Mouse (Mus musculus): ENCODE measurements around the gene Prkg1. TPM values are rescaled to one million over a fixed set of nuclear protein-coding genes. Genes with fewer than 3 reads are reported as not detected.

Prkg1 gene
- total and polyA plus RNA-seq, 3 experiments: not detected

- no peak overlapping the region for H3K4me3 ChIP-seq (ENCODE audit: control insufficient read depth in 1 of 2, insufficient read depth in 1 of 2, low read depth in 2 of 2, low read length in 2 of 2)
- DNase-seq (ENCODE audit: low read depth, low spot score): no peak
- no peaks in the 10 kb centered on the region for H3K27me3 ChIP-seq (ENCODE audit: control insufficient read depth in 1 of 2, insufficient read depth in 2 of 2, low read length in 2 of 2)
- H3K27ac ChIP-seq (ENCODE audit: control insufficient read depth, low read depth, low read length): no peak overlapping the region
- H3K79me2 ChIP-seq (ENCODE audit: control insufficient read depth, insufficient read depth, low read length, poor library complexity): no peaks in the 10 kb centered on the region
- no peaks in the 10 kb centered on the region for H3K9me3 ChIP-seq (replicated peaks; ENCODE audit: insufficient read depth, low read length)
- no peak overlapping the region for H3K9ac ChIP-seq (ENCODE audit: control insufficient read depth, low read depth, low read length, poor library complexity, severe bottlenecking)
- H3K4me1 ChIP-seq (ENCODE audit: control insufficient read depth in 1 of 2, insufficient read depth in 2 of 2, low read length in 2 of 2): no peaks in the 10 kb centered on the region; a peak in 1 of 4 replicates
- no peak for TF ChIP-seq TAL1 (IDR thresholded peaks at IDR 0.05; ENCODE audit: low read length)
- TF ChIP-seq USF2 (IDR thresholded peaks at IDR 0.05; ENCODE audit: borderline replicate concordance in 1 of 2, insufficient read depth in 1 of 2, low read depth in 1 of 2, low read length in 2 of 2): no peak
- no peak for TF ChIP-seq TCF12 (IDR thresholded peaks at IDR 0.05; ENCODE audit: low read depth, low read length)
- no peak for TF ChIP-seq E2F4 (IDR thresholded peaks at IDR 0.05; ENCODE audit: borderline replicate concordance, low read depth, low read length)
- TF ChIP-seq MXI1 (IDR thresholded peaks at IDR 0.05; ENCODE audit: low read depth, low read length): no peak
- TF ChIP-seq POLR2AphosphoS2 (IDR thresholded peaks at IDR 0.05; ENCODE audit: low read length): no peak
- TF ChIP-seq ZMIZ1 (IDR thresholded peaks at IDR 0.05; ENCODE audit: low read depth, low read length): no peak
- no peak for TF ChIP-seq MYB (IDR thresholded peaks at IDR 0.05; ENCODE audit: low read depth, low read length)
- no peak for TF ChIP-seq GABPA (IDR thresholded peaks at IDR 0.05; ENCODE audit: low read depth, low read length)
- TF ChIP-seq MEF2A (IDR thresholded peaks at IDR 0.05; ENCODE audit: extremely low read depth, insufficient replicate concordance, low read depth, low read length, poor library complexity, severe bottlenecking): no peak
- no peak for TF ChIP-seq GATA1 (IDR thresholded peaks at IDR 0.05; ENCODE audit: low read depth, low read length)
- no peak for TF ChIP-seq RCOR1 (IDR thresholded peaks at IDR 0.05; ENCODE audit: low read depth, low read length)
- no peak for TF ChIP-seq HCFC1 (IDR thresholded peaks at IDR 0.05; ENCODE audit: low read depth, low read length)
- no peak for TF ChIP-seq NRF1 (IDR thresholded peaks at IDR 0.05; ENCODE audit: insufficient read depth, low read depth, low read length, poor library complexity, severe bottlenecking)
- no peak for TF ChIP-seq UBTF (IDR thresholded peaks at IDR 0.05; ENCODE audit: borderline replicate concordance, insufficient read depth, low read depth, low read length)
- no peak for TF ChIP-seq EP300 (IDR thresholded peaks at IDR 0.05; ENCODE audit: low read depth in 1 of 2, low read length in 2 of 2)
- no peak for TF ChIP-seq ZKSCAN1 (IDR thresholded peaks at IDR 0.05; ENCODE audit: low read depth, low read length)
- H3K36me3 ChIP-seq (ENCODE audit: control insufficient read depth in 1 of 2, insufficient read depth in 2 of 2, low read length in 2 of 2): no peaks in the 10 kb centered on the region
Measured at GRCm38 (mm10) chr19:31336381-31336780, 428.5 kb downstream of the Prkg1 start.

- Histone ChIP-seq H3K79me2 (ENCODE audit: control insufficient read depth, insufficient read depth, low read length, poor library complexity) (no peaks in the 10 kb centered on the region), H3K9ac (ENCODE audit: control insufficient read depth, low read depth, low read length, poor library complexity, severe bottlenecking) (no peak overlapping the region), H3K9me3 (replicated peaks; ENCODE audit: insufficient read depth, low read length) (no peaks in the 10 kb centered on the region), H3K4me3 (ENCODE audit: control insufficient read depth in 1 of 2, insufficient read depth in 1 of 2, low read depth in 2 of 2, low read length in 2 of 2) (no peak overlapping the region), H3K36me3 (ENCODE audit: control insufficient read depth in 1 of 2, insufficient read depth in 2 of 2, low read length in 2 of 2) (no peaks in the 10 kb centered on the region), H3K27me3 (ENCODE audit: control insufficient read depth in 1 of 2, insufficient read depth in 2 of 2, low read length in 2 of 2) (no peaks in the 10 kb centered on the region), H3K4me1 (ENCODE audit: control insufficient read depth in 1 of 2, insufficient read depth in 2 of 2, low read length in 2 of 2) (no peaks in the 10 kb centered on the region), H3K27ac (ENCODE audit: control insufficient read depth, low read depth, low read length) (no peak overlapping the region)
- DNase-seq (ENCODE audit: low read depth, low spot score): no peak
- no peak for TF ChIP-seq NRF1 (IDR thresholded peaks at IDR 0.05; ENCODE audit: insufficient read depth, low read depth, low read length, poor library complexity, severe bottlenecking)
Measured at GRCm38 (mm10) chr19:31329893-31330292, 434.9 kb downstream of the Prkg1 start.

All from MEL (cell line).